Mouse (Mus musculus): ENCODE data around the gene Mospd3. TPM values are rescaled to one million over a fixed set of nuclear protein-coding genes. Genes with fewer than 3 reads are reported as not detected.
A peak's percentile ranks its signal among the peaks of the same experiment; 100 is the strongest.
"Not testable (repeated sequence)": the region's sequence is repeated elsewhere in the genome, so short reads cannot be mapped to it uniquely, and the experiment has no call there.

Gene Mospd3
- total RNA-seq, 2 experiments from 2014 or later: 0.43 to 18.6 TPM

- no peak for ATAC-seq (replicated peaks; ENCODE audit: low FRiP score, poor library complexity, severe bottlenecking)
Measured at GRCm38 (mm10) chr5:137627991-137628390, 27.1 kb upstream of the Mospd3 start.

- ATAC-seq (replicated peaks; ENCODE audit: low FRiP score, poor library complexity, severe bottlenecking): no peak
Measured at GRCm38 (mm10) chr5:137623937-137624530, 23.2 kb upstream of the Mospd3 start.

- ATAC-seq (replicated peaks; ENCODE audit: low FRiP score, poor library complexity, severe bottlenecking): no peak
Measured at GRCm38 (mm10) chr5:137615347-137615746, 14.5 kb upstream of the Mospd3 start.

- not testable (repeated sequence) for ATAC-seq (replicated peaks; ENCODE audit: low FRiP score, poor library complexity, severe bottlenecking)
Measured at GRCm38 (mm10) chr5:137614921-137615320, 14.1 kb upstream of the Mospd3 start.

GRCm38 (mm10) chr5:137613550-137613949 is 12.7 kb upstream of the Mospd3 start, which contains the start of gene Pcolce:
Gene Pcolce (minus strand): TSS chr5:137613784.
- no peak for ATAC-seq (replicated peaks; ENCODE audit: low FRiP score, poor library complexity, severe bottlenecking)

- ATAC-seq (replicated peaks; ENCODE audit: low FRiP score, poor library complexity, severe bottlenecking): no peak
Measured at GRCm38 (mm10) chr5:137613076-137613475, 12.2 kb upstream of the Mospd3 start.

GRCm38 (mm10) chr5:137611245-137611602 is 10.4 kb upstream of the Mospd3 start:
- ATAC-seq (replicated peaks; ENCODE audit: low FRiP score, poor library complexity, severe bottlenecking): no peak

GRCm38 (mm10) chr5:137610548-137611244 is 9.8 kb upstream of the Mospd3 start:
- no peak for ATAC-seq (replicated peaks; ENCODE audit: low FRiP score, poor library complexity, severe bottlenecking)

GRCm38 (mm10) chr5:137610056-137610455 is 9.2 kb upstream of the Mospd3 start:
- ATAC-seq (replicated peaks; ENCODE audit: low FRiP score, poor library complexity, severe bottlenecking): no peak

GRCm38 (mm10) chr5:137609292-137609691 is 8.4 kb upstream of the Mospd3 start:
- ATAC-seq (replicated peaks; ENCODE audit: low FRiP score, poor library complexity, severe bottlenecking): no peak

GRCm38 (mm10) chr5:137608654-137609190 is 7.9 kb upstream of the Mospd3 start:
- no peak for ATAC-seq (replicated peaks; ENCODE audit: low FRiP score, poor library complexity, severe bottlenecking)

GRCm38 (mm10) chr5:137607860-137608653 is 7.2 kb upstream of the Mospd3 start:
- ATAC-seq (replicated peaks; ENCODE audit: low FRiP score, poor library complexity, severe bottlenecking): no peak

GRCm38 (mm10) chr5:137601365-137601729 is 489 bp upstream of the Mospd3 start:
- ATAC-seq (replicated peaks; ENCODE audit: low FRiP score, poor library complexity, severe bottlenecking): no peak

- ATAC-seq (replicated peaks; ENCODE audit: low FRiP score, poor library complexity, severe bottlenecking): peak; percentile 28
Measured at GRCm38 (mm10) chr5:137600281-137600618, 608 bp downstream of the Mospd3 start.

GRCm38 (mm10) chr5:137599600-137599999 is 1.3 kb downstream of the Mospd3 start:
- ATAC-seq (replicated peaks; ENCODE audit: low FRiP score, poor library complexity, severe bottlenecking): no peak

- ATAC-seq (replicated peaks; ENCODE audit: low FRiP score, poor library complexity, severe bottlenecking): no peak
Measured at GRCm38 (mm10) chr5:137598100-137598826, 2.6 kb downstream of the Mospd3 start.

- ATAC-seq (replicated peaks; ENCODE audit: low FRiP score, poor library complexity, severe bottlenecking): no peak
Measured at GRCm38 (mm10) chr5:137597625-137598024, 3.2 kb downstream of the Mospd3 start.

GRCm38 (mm10) chr5:137596601-137597261 is 4.1 kb downstream of the Mospd3 start:
- ATAC-seq (replicated peaks; ENCODE audit: low FRiP score, poor library complexity, severe bottlenecking): no peak

- ATAC-seq (replicated peaks; ENCODE audit: low FRiP score, poor library complexity, severe bottlenecking): no peak
Measured at GRCm38 (mm10) chr5:137595921-137596320, 4.9 kb downstream of the Mospd3 start.

- no peak for ATAC-seq (replicated peaks; ENCODE audit: low FRiP score, poor library complexity, severe bottlenecking)
Measured at GRCm38 (mm10) chr5:137590507-137590906, 10.4 kb downstream of the Mospd3 start.
